Mouse (Mus musculus): ENCODE measurements around the gene Ptpn3.

DNA sequence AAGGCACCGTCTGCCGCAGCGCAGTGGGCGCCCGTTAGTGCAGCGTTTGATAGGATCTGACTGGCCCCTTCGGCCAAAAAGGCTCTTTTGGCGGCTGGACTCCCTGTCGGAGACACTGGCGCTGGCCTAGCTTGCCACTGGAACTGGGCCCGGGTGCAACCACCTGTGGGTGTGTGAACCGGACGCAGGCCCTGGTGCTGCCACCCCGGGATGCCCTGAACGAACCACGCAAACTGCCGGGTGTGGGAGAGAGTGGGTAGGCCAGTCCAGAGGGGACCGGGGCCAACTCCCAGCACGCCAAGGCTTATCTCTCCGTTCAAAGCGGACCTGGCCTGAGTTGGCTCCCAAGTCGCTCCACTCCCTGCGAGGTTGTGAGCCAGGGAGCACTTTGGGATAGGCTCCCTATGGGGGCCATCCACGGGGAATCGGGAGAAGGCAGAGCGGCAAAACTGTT lies 159.7 kb downstream of the Ptpn3 start:
- TF ChIP-seq CHD2 (IDR thresholded peaks at IDR 0.05; ENCODE audit: low read depth, low read length) (no peak), MAFK (IDR thresholded peaks at IDR 0.05; ENCODE audit: insufficient read depth, low read depth, low read length) (no peak)
